Mouse (Mus musculus) CD8-positive naive resting alpha-beta T cell, adult 2 months (primary cell): ENCODE measurements around the gene Anapc5.

ENCODE experiments used
- DNase-seq, 2 experiments: peaks; one replicate each; pipeline ENCODE4 v3.0.0; 2022; ENCODE audit warnings: low read depth in 2 of 2, low spot score in 2 of 2

Anapc5 gene

DNA sequence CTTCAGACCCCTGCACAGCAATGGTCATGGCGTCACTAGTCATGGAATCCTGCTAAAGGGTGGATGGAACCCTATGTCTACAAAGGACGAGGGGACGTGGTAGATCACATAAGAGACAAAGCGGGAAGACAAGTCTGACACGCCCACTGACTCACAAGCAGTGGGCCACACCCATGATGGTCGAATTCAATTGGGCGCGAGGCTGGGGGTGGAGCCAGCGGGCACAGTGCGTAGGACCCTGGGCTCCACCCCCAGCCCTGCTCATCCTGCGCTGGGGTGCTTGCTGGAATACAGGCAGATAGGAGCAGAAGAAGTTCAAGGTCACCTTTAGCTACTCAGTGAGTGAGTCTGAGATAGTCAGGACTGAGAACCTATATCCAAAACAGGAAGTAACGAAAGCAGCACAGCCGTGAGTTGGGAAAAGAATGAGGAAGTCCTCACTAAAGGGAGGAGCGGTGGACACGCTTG, 52.0 kb downstream of the Anapc5 start:
- no peak for DNase-seq

DNA sequence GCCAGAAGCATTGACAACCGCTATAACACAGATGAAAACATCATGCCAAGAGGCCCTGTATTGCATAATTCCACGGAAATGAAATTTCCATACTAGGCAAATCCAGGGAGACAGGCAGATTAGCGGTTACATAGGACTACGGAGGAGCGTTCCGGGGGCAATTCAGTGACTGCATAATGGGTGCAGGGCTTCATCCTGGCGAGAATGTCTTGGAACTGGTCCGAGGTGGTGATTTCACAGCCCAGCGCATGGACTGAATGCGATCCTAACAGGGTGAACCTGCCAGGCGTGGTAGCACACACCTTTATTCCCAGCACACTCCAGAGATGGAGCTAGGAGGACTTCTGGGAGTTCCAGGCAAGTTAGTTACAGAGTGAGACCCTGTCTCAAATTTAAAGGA, 53.9 kb downstream of the Anapc5 start:
- no peak for DNase-seq

DNA sequence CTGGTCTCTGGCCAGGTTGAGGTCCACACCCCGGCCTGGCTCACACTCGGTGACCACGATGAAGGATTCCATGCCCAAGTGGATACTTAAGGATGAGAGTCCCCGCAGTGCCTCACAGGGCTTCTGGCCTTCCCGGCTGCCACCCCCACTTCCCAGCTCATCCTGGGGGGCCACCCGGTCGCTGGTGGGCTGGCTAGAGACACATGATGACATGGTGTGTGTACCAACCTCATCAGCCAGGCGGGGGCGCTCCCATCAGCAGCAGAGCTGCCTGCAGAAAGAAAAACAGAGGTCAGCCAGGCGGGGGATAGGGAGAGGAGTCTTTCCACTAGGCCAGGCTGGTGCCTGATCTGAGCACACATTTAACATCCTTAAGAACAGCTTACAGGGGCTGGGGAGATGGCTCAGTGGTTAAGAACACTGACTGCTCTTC, 57.1 kb downstream of the Anapc5 start:
- DNase-seq = no peak

DNA sequence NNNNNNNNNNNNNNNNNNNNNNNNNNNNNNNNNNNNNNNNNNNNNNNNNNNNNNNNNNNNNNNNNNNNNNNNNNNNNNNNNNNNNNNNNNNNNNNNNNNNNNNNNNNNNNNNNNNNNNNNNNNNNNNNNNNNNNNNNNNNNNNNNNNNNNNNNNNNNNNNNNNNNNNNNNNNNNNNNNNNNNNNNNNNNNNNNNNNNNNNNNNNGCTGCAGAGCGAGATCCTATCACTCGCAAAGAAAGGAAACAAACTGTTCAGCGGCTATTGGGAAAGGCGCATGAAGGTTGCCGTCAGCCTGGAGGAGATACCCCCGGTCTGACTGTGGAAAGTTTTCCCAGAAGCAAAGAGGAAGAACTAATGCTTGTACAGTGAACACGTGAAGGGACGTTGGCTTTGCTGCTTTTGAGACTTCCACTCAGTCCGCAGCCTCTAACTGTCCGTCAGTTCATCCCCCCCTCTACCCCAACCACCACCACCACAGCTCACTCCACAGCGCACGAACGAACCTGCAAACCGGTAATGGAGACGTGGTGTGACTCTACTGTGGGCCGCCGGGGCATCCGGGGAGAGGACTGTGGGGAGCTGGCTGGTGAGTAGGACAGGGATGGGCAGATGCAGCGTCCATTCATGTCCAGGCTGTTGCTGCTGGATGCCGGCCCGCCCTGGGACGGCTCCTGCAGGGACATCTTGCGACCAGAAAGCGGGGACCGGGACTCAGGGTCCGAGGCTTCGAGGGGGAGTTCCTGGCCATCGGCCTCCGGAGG, 57.7 kb downstream of the Anapc5 start:
- no peak for DNase-seq

DNA sequence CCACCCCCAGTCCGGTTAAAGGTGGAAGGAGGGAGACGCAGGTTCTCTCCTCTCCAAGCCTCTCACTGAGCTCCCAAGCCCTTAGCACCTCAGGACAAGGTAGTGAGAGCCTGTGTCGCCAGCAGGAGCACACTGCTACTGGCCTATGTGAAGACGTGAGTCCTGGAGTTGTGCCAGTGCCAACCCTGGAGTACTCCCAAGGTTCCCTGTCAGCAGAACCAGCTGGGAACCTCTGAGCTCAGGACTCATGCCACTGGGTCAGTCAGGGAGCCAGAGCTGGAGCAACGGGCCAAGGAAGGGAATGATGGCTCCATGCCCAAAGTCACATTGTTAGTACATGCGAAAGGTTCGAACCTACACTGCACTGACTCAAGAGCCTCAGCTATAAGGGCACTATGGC, 64.5 kb downstream of the Anapc5 start:
- DNase-seq = no peak

DNA sequence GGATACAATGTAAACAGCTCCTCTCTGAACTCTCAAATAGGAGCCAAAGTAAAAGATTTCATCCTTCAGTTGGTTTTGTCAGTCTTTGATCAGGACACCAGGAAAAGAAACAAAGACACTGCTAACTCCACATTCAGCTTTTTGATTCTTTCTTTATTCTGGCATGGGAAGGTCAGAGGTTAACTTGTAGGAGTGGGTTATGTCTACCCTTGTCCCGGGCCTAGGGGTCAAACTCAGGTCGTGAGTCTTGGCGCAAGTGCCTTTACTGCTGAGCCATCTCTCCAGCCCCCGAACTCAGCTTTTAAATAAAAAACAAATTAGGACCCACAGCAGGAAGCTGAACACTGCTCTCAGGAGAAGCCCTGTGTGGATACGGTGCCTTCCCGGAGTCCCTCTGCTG, 65.0 kb downstream of the Anapc5 start:
- DNase-seq = no peak

DNA sequence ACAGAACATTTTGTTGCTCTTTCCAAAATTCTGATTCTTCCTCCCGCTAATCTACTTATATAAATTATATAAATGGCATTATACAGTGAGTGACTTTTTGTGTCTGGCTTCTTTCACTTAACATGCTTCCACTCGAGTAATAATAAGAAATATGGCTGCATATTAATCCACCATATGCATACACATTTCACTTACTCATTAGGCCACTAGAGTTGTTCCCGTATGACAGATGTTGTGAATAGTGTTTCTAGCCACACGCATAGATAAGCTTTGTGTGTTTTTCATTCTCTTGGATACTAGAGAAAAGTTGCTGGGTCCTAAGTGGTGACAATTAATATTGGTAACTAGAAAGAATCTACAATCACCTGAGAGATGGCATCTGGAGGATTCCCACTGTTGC, 65.5 kb downstream of the Anapc5 start:
- DNase-seq = no peak

DNA sequence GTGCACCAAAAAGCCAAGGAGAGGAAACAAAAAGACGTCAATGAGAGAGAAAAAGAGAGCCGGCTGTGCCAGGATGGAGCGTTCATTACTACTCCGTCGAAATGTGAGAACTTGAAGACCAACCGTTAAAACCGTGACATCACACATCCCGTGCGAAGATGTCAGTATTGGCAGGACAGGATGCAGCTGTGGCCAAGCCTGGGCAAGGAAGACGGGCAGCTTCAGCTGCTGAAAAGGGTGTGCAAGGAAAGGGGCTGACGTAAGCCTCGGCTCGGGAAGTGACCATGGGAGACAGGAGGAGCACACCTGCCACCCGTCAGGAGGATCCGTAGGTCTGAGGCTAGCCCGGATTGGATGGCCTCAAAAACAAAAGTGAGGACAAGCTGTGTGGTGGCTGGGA, 66.7 kb downstream of the Anapc5 start:
- DNase-seq = no peak

DNA sequence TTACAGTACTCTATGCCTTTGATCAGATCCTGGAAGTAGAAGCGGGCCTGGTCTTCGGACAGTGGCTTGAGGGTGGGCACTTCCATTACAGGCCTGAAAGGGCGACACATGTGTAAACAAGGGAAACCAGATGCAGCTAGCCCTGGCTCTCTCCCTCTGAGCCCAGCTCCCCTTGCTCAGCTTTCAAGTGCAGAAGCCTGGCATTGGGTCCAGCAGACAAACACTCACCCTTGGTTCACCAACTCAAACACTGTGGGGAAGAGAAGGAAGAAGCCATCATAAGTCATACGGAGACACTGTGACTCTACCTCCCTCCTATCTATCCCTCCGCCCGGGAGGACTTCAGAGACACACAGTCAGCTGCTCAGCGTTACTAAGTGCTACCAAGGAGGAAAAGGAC, 73.2 kb downstream of the Anapc5 start:
- no peak for DNase-seq

DNA sequence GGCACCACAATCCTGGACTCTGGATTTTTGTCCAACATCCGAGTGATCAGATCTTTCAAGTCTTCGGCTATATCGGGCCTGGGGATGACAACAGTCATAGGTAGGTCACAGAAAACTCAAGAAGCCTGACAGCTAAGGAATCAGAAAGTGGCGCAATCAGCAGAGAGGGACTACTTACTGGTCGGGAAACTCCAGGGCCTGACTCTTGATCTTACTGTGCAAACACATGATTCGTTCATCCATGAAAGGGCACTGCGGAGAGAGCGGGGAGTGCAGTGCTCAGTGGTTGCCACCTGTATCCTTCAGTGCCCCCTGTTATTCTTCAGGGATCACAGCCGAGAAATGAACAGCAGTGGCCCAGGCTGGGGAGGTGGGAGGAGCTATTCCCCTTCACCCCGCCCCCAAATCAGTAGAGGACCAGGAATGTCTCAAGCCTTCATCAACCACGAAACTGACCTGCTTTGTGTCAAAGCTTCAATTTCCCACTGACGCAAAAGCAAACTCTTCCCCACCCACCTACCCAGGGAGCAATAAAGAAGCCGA, 77.2 kb downstream of the Anapc5 start:
- no peak for DNase-seq
